Mouse (Mus musculus): ENCODE results near the gene Heatr6. TPM values are rescaled to one million over a fixed set of nuclear protein-coding genes. Genes with fewer than 3 reads are reported as not detected.

Gene Heatr6
- 12.5 and 15.5 TPM in 2 replicates for total RNA-seq (2021)
- long read RNA-seq, experiment 1, full-length matches to known transcripts, result 8 of 15 reads
- long read RNA-seq, experiment 1, partial matches to known transcripts, result 1 of 15 reads
- long read RNA-seq, experiment 1, other reads (novel, unspliced or antisense), result 6 of 15 reads
- long read RNA-seq, experiment 2, full-length matches to known transcripts, result 7 of 8 reads
- long read RNA-seq, experiment 2, partial matches to known transcripts, result 1 of 8 reads
- long read RNA-seq, experiment 2, other reads (novel, unspliced or antisense), result 0 of 8 reads

DNA sequence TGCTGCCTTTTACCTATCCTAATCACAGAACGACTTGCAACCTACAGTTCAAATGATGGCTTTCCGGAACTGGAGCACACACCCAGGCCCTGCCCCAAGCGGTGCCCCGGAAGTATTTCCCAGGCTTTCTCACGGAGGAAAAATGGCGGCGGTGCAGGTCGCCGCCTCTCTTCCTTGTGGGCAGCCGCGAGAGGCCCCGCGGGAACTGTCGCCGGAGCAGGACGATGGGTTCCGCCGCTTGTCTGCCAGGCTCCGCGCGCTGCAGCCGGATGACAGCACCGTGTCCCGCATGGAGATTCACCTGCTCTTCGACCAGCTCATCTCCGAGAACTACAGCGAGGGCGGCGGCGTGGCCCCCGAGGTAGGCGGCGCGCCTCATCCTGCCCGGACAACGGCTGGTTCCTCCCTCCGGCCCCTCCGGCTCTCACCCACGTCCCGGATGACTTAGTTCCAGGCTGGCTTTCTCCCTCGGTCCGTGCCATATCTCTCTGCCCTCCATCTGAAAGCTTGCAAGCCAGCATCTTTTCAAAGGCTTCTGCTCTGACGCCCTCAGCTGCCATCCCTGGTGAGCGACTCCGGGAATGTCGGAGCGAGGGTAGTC, at the start of gene Heatr6:
Gene Heatr6, plus strand, starts transcription at position 116 of the 601 bp plus-strand sequence.
- DNase-seq, result peak; percentile 97

DNA sequence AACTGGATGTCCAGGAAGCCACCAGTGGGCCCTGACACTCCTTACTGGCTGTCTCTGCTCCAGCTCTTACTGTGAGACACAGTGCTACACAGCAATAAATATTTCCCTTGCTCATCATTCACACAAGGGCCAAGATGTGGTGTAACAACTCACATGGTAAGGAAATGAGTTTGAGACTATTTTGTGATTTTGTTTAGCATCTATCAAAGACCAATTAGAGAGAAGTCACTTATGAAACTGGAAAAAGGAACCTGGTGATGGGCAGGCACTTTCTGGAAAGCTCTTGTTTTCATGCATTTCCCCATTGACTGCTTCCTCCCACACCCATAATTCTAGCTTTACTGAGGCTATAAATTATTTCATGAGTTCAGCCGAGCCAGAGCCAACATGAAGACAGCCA, 49.8 kb upstream of the Heatr6 start, which contains the start of gene Wfdc17:
Gene Wfdc17, plus strand, starts transcription at position 287 of the 400 bp plus-strand sequence.
- DNase-seq, result no peak

DNA sequence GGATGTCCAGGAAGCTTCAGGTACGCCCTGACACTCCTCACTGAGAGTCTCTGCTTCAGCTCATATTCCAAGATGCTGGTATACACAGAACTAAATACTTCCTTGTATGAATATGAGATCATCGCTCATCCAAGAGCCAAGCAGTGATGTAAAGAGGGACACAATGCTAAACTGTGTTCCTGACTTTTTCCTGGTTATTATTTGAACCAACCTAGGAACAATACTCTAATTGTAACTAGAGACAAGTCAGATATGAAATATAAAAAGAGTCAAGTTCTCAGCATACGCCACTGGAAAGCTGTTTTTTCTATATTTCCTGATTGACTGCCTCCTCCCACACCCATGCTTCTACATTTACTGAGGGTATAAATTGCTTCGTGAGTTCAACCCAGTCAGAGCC, 44.8 kb upstream of the Heatr6 start, which contains the start of gene Wfdc18:
Gene Wfdc18, plus strand, starts transcription at position 301 of the 400 bp plus-strand sequence.
- DNase-seq, result no peak

DNA sequence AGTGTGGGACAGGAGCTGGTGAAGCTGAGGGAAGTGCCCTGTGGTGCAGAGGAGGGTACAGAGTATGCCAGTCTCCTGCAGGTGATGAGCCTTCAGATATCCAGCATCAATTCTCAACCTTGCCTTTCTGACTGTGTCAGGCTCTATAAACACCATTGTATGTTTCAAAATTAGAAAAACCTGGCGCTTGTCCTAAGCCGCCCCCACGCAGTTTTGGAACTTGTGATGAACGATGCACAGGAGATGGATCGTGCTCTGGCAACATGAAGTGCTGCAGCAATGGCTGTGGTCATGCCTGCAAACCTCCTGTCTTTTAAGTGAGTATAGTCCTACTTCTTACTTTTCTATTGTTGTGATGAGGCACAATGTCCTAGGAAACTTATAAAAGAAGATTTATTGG, 43.8 kb upstream of the Heatr6 start:
- no peak for DNase-seq

DNA sequence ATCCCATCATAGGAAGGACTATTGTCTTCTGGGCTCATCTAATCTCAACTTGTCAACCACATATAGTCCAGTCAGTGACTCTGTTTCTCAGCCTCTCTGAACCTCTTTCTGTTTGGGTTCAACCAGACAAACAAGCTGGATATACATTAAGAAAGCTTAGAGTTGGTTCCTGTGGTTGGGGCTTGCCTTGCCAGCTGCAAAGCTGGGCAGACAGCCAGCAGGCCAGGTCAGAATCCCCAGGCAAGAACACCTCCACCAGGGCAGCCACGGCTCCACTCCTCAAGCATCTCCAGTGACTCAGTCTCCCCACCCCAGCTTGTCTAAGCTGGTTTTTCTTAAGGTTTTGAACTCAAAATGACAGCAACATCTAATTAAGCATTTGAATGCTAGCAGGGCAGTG, 40.8 kb upstream of the Heatr6 start:
- no peak for DNase-seq

DNA sequence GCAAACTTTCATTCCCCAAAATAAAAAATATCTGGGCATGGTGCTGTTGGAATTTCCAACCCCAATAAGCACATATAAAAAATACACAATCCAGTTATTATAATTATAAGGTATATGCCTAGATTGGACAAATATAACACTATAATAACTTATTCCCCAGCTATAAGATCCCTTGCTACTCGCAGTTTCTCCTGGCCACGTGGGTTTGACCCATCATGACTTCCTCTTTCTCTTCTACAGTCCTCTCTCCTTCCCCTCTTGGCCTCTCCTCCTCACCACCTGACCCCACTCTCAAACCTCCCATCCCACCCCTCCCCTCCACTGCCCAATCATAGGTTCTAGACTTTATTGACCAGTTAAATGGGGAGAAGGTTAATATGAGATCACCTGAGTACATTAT, 39.6 kb upstream of the Heatr6 start:
- no peak for DNase-seq

DNA sequence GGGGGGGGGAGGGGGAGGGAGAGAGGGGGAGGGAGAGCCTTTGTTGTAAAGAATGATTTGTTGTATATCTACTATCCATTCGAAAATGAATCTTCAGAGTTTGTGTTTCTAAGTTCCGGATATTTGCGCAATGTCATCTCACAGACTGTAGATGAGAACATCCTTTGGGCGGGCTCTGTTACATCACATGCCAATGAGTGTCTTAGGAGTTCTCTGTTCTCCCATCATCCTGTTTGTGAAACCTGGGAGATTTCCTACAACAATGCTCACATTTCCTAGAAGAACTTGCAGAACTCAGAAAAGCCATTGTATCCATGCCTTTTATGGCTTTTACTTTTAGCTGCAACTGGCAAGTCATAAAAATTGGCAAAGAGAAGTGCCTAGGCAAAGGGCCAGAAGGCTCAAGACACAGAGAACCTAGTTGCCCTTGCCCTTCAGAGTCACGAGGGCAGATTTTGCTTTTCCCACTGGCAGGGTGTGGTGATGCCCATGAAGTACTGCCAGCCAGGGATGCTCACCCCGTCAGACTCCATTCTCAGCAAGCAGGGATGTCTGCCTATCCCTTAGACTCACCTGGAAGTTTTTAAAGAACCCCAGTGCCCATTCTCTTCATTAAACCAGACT, 36.3 kb upstream of the Heatr6 start:
- DNase-seq, result peak; percentile 62

DNA sequence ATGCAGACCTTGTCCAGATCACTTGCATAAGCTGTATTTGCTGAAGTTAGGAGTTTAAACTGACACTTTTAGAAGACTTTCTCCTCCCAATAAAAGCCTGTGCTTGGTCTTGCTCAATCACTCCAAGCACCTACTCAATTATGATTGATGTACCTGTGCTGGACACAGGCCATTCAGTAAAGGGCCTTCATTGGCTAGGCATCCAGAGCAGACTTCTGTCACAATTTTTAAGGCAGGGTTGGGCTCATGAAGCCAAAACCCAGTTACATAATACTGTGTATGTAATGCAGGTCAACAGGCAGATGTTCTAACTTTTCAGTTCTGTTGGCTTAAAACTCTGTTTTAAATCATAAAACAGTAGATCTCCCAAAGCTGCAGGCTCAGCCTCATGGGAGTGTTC, 32.7 kb upstream of the Heatr6 start:
- no peak for DNase-seq

DNA sequence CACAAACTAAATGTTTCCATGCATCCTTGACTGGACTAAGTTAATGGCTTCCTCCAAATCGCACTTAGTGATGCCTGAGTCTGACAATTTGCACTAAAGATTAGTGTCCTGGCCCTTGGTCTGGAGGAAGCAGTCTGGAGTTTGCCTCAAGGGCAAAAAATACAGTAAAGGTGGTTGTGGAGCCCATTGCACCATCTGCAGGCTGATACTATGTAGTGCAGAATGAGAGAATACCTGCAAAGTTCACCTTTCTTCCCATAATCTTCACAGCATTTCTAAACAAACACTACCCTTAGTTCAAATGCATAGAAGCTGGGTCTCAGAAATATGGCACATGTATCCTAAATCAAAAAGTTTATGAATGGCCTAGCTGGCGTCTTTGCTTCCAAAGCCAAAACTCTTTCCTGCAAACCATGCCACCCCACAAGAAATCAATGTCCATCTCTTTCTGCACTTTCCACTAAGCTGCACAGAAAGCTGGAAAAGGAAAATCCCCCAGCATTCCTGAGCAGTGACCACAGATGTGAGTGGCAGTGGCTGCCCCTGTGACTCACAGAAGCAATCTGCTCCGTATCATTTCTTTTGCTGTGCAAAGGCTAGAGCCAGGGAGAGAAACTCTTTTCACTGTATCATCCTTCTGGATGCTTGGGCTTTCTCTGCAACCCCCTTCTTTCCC, 24.6 kb upstream of the Heatr6 start:
- DNase-seq, result no peak

DNA sequence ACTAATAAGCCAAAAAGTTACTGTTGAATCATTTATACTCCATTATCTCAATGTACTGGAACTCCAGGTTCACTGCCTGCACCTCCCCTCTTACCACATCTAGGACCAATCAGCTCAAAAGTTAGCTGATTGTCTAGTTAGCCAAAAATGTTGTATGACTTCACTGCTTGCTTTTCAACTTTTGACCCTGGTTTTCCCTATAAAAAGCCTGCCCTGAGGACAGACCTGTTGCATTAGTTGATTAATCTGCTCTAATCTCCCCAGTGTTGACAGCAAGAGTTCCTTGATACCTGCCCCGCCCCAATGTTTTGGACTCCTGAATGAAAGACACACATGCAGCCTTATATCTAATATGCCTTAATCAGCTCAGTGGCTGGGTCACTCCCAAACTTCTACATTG, 22.4 kb upstream of the Heatr6 start:
- DNase-seq, result no peak

DNA sequence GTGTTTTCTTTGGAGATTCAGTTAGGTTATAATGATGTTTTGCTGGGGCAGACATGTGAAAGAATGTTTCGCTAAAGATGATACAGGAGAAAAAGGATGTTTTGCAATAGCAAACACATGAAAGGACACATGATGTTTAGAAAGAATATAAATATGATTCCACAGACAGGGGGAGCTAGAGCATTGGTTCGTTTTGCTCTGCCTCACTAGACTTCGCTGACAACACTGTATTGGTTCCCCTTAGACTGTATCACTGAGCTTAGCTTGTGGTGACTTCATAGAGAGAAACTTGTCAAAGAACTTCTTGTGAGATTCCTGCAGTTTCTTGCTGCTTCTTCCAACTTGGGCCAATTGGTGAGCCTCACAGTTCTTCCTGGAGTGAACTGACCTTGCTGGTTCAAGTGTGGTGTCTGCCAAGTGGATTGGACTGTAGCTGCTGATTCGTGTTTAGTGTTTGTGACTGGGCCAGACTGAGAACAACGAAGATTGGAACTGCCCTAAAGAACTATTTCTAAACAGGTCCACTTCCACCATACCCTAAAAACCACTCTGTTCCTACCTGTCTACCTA, 20.3 kb upstream of the Heatr6 start:
- no peak for DNase-seq

DNA sequence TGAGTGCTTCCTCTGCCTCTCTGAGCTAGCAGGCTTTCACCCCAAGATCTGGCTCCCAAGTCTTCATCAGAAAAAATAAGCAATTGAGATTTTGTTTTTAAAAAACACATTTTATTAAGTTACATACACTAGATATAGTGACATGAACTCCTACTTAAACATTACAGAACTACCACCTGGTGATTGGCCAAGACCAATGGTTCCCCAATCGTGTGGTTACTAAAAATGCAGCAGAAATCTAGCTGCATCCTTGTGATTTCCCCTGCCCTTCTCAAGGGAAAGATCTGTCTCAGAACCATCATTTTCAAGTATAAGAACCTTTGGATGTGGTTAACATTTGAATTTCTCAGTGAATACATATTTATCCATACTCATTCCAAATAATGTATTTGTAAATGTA, 19.3 kb upstream of the Heatr6 start:
- no peak for DNase-seq

DNA sequence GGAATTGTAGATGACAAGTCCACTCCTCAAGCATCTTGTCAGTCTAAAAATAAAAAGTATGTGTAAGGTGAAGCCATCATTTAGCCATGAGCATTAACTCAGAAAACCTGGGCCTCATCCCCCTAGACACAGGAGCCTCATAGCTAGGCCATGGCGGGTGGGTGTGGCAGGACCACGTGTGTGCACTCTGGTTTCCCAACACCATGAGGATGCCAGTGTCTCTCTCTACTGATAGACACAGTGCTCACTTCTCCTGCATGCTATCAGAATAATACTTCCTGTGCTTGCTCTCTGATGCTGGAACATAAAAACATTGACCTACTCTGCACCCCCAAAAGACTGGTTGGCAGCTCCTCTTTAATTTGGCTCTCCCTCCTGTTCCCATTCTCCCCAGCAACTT, 17.6 kb upstream of the Heatr6 start:
- no peak for DNase-seq

DNA sequence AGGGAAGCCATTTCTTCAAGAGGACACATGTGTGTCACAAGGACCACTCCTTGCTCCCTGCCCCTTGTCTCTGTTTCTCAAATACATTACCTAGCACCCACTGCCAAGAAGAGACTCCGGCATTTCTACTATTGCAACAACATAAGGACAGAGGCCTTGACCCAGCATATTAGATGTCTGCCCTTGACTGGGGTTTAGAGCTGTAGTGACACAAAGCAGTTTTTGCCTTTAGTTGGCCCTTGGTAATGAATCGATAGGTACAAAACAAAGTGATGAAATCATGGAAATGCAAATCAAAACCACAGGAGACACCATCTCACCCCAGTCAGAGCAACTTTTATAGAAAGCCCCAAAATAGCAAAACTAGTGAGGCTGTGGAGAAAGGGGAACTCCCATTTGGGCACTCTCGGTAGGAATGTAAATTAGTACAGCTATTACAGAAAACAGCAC, 16.4 kb upstream of the Heatr6 start:
- DNase-seq, result no peak

DNA sequence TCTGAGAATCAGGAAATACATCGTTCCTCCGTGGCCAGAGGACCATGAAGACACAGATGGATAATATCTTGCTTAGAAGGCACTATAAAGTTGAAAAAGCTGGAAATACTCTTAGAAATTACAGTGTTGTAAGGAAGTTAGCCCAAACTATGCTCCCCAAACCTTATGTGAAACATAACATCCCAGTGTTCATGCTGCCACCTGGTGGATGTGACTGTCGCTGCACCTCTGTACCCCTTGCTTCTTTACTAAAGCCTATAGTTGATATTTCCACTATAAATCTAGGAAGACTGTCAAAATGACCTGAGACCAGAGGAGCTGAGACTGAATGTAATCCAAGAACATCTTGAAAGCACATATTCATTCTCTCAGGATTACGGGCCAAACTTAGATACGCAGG, 14.3 kb upstream of the Heatr6 start:
- peak; percentile 83 for DNase-seq

DNA sequence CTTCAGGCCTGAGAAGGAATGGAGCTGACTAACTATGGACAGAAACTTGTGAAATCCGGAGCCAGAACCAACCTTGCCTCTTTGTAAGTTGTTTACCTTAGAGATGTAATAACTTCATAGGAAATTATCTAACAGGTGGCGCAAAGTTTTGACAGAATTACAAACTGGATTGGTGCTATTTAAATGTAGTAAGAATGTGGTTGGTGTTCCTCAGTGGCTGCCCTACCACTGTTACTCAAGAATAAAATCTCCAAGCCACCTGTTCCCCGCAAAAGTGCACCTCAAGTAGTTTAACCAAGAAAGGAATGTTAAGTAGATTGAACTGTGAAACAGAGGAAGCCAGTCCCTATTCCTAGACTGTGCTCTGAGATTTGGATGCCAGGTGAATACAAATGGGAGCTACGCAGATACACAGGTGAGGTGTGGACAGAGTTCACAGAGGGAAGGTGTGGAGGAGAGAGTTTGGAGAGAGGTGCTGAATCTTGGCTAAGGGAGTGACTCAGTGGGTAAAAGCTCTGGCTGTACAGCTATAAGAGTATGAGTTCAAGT, 13.0 kb upstream of the Heatr6 start:
- DNase-seq, result no peak

DNA sequence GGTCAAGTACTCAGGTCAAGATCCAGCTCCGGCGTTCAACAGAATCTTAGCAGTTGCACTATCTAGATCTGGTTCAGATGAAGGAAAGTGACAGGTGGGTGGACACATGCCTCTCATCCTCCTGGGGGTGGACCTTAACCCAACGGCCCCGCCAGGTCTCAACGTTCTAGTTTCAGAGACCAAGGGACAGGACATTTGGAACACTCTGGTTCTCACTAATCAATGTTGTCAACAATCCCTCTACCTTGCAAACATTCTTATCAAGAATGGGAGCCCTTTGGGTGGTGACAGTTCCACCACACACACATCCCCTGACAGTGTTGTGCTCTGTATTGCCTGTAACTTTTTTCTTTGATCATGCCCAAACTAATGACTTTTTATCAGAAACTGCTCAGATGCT, 11.7 kb upstream of the Heatr6 start:
- no peak for DNase-seq

DNA sequence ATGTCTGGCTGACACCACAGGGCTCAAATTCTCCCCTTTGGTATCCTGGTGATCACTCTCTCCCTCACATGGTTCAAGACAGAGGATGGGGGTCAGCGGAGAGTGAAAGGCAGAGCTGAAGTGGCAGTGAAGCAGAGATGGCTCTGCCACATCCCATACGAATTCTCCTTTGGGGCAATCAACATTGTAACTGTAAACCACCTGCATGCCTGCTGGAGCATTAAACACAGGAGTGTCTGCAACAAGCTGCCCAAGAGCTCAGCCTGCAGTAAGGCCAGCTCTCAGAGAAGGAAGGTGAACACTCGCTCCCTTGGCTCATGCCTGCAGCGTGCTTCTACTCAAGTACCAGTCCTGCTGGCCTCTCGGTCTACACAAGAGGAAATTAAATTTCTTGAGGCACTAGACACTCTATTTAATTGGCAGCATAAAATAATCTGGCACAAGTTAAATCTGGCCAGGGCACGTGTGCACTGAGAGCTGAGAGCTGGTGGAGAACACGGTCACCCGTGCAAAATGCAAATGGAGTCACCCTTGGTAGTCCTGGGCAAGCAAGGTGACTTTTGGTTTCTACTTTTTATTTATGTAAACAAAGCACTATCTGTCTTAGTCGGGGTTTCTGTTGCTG, 10.7 kb upstream of the Heatr6 start:
- DNase-seq, result no peak

DNA sequence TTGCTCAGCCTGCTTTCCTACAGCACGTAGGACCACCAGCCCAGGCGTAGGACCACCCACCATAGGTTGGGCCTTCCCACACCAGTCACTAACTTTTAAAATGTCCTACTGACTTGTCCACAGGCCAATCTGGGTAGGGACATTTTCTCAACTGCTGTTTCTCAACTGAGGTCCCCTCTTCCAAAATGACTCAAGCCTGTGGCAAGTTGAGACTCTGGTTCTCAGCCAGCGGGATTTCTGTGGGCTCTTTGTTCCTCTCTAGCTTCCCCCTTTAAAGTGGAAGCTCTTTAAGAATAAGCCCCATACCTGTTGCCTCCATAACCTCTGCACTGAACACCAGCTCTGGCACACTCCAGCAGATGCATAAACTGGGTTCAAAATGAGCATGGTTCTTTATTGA, 10.0 kb upstream of the Heatr6 start:
- no peak for DNase-seq

DNA sequence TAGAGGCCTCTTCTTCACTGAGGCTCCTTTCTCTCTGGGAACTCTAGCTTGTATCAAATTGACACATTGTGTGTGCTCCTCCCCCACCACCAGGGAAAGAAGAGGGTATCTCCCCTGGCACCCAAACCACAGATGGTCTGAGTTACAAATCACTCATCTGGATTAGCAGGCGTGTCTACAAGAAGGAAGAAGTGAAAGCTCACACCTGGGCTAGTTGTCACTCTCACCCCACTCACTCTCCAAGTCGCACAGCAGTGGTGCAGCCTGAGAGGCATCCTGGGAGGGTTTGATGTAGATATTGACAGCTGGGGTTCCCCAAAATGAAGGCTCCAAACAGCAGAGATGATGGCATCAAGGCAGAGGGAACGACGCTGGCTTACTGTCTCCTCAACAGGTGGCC, 7.3 kb upstream of the Heatr6 start:
- DNase-seq, result no peak

DNA sequence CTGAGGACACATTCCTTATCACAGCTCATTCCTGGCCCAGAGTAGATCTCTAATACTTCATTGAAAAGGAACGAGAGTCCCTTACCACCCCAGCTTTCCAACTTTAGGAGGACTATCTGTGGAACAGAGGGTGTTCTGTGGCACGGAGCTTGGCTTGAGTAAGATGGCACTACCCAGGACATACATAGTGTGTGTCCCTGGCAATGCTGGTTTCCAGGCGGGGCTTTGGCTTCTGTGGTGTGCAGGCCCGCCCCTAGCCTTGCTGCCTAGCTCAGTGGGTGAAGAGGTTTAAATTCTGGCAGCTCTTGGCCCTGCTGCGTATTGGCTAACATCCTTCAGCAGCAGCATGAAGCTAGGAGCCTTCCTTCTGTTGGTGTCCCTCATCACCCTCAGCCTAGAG, 6.8 kb upstream of the Heatr6 start, which contains the start of gene Wfdc21:
Gene Wfdc21, plus strand, starts transcription at position 260 of the 400 bp plus-strand sequence.
- DNase-seq, result no peak

Measured in adrenal gland, postnatal 14 days (tissue).